Mouse (Mus musculus) stomach, adult 2 months (tissue): ENCODE measurements around the gene Tnk1. TPM values are rescaled to one million over a fixed set of nuclear protein-coding genes. Genes with fewer than 3 reads are reported as not detected.

ENCODE experiments used
- polyA plus RNA-seq: library from polyadenylated mRNA; depleted of rRNA; stranded (reverse); fragments of >200 nt; gene quantifications from 2 replicates; pipeline ENCODE4 v1.2.3, GENCODE M21; 2012; rRNA removed

Gene Tnk1
- 18.6 and 19.9 TPM in 2 replicates for polyA plus RNA-seq

GRCm38 (mm10) chr11:69858113-69858998, at the start of gene Tnk1:
Gene Tnk1 (minus strand): TSS chr11:69858730.

GRCm38 (mm10) chr11:69900471-69901405, 42.2 kb upstream of the Tnk1 start, which contains the start of the genes 2810408A11Rik and Neurl4:
Gene 2810408A11Rik (minus strand): TSS chr11:69900987.
Gene Neurl4 (plus strand): TSS chr11:69901072.

GRCm38 (mm10) chr11:69895291-69895690, 36.8 kb upstream of the Tnk1 start, which contains the start of gene Acap1:
Gene Acap1 (minus strand): TSS chr11:69895539.

GRCm38 (mm10) chr11:69880853-69881603, 22.5 kb upstream of the Tnk1 start, which contains the start of gene Kctd11:
Gene Kctd11 (minus strand): TSS chr11:69881406.

GRCm38 (mm10) chr11:69877878-69878277, 19.3 kb upstream of the Tnk1 start, which contains the start of gene Tmem95:
Gene Tmem95 (minus strand): TSS chr11:69878018.

GRCm38 (mm10) chr11:69846198-69846680, 12.3 kb downstream of the Tnk1 start, which contains the start of gene Plscr3:
Gene Plscr3 (plus strand): TSS chr11:69846376.

GRCm38 (mm10) chr11:69837952-69838713, 20.4 kb downstream of the Tnk1 start, which contains the start of gene Tmem256:
Gene Tmem256 (plus strand): TSS chr11:69838514.

GRCm38 (mm10) chr11:69837604-69837951, 21.0 kb downstream of the Tnk1 start, which contains the start of gene Nlgn2:
Gene Nlgn2 (minus strand): TSS chr11:69837784.

GRCm38 (mm10) chr11:69822080-69822479, 36.5 kb downstream of the Tnk1 start, which contains the start of gene Spem1:
Gene Spem1 (minus strand): TSS chr11:69822180.

GRCm38 (mm10) chr11:69818365-69818764, 40.2 kb downstream of the Tnk1 start, which contains the start of gene Spem2:
Gene Spem2 (minus strand): TSS chr11:69818465.

GRCm38 (mm10) chr11:69815155-69815554, 43.4 kb downstream of the Tnk1 start, which contains the start of gene Gm39566:
Gene Gm39566 (minus strand): TSS chr11:69815298.

GRCm38 (mm10) chr11:69804972-69805909, 53.3 kb downstream of the Tnk1 start, which contains the start of gene Tmem102:
Gene Tmem102 (minus strand): TSS chr11:69805624.

GRCm38 (mm10) chr11:69801379-69801977, 57.1 kb downstream of the Tnk1 start, which contains the start of gene Fgf11:
Gene Fgf11 (minus strand): TSS chr11:69801857.

Other genes starting within 250 kb of the Tnk1 start
- gene Shbg, start 240.8 kb downstream of the Tnk1 start, polyA plus RNA-seq = not detected in 2 replicates
- 0.60 and 0.94 TPM in 2 replicates for gene Sat2, start 236.7 kb downstream of the Tnk1 start, polyA plus RNA-seq
- 26.3 and 30.1 TPM in 2 replicates for gene Fxr2, start 225.7 kb downstream of the Tnk1 start, polyA plus RNA-seq
- 5.0 and 6.1 TPM in 2 replicates for gene Sox15, start 203.4 kb downstream of the Tnk1 start, polyA plus RNA-seq
- gene Mpdu1, start 196.1 kb downstream of the Tnk1 start, polyA plus RNA-seq = 79.1 and 96.6 TPM in 2 replicates
- gene Cd68, start 192.6 kb downstream of the Tnk1 start, polyA plus RNA-seq = 19.8 and 26.7 TPM in 2 replicates
- gene Eif4a1, start 186.3 kb downstream of the Tnk1 start, polyA plus RNA-seq = 47.2 and 66.8 TPM in 2 replicates
- 10.6 and 12.6 TPM in 2 replicates for gene Senp3, start 176.6 kb downstream of the Tnk1 start, polyA plus RNA-seq
- 1.0 and 1.7 TPM in 2 replicates for gene Tnfsf13, start 172.9 kb downstream of the Tnk1 start, polyA plus RNA-seq
- gene Tnfsf12, start 162.9 kb downstream of the Tnk1 start, polyA plus RNA-seq = 15.9 and 22.7 TPM in 2 replicates
- gene Tnfsfm13, start 162.6 kb downstream of the Tnk1 start, polyA plus RNA-seq = 4.2 and 5.1 TPM in 2 replicates
- 7.3 and 12.3 TPM in 2 replicates for gene Polr2a, start 100.1 kb downstream of the Tnk1 start, polyA plus RNA-seq
- 0.12 and 0.19 TPM in 2 replicates for gene Slc35g3, start 96.8 kb downstream of the Tnk1 start, polyA plus RNA-seq
- 10.3 and 17.5 TPM in 2 replicates for gene Zbtb4, start 92.8 kb downstream of the Tnk1 start, polyA plus RNA-seq
- gene Chrnb1, start 62.8 kb downstream of the Tnk1 start, polyA plus RNA-seq = 3.2 and 5.8 TPM in 2 replicates
- 2.3 and 2.6 TPM in 2 replicates for gene Fgf11, start 56.9 kb downstream of the Tnk1 start, polyA plus RNA-seq
- gene Tmem102, start 53.1 kb downstream of the Tnk1 start, polyA plus RNA-seq = 23.4 and 35.3 TPM in 2 replicates
- gene Gm39566, start 43.4 kb downstream of the Tnk1 start, polyA plus RNA-seq = not detected in 2 replicates
- gene Spem2, start 40.3 kb downstream of the Tnk1 start, polyA plus RNA-seq = not detected in 2 replicates
- gene Spem1, start 36.5 kb downstream of the Tnk1 start, polyA plus RNA-seq = 0.05 TPM in 1 of 2 replicates, not detected in the other
- 10.0 and 11.0 TPM in 2 replicates for gene Nlgn2, start 20.9 kb downstream of the Tnk1 start, polyA plus RNA-seq
- 105 and 145 TPM in 2 replicates for gene Tmem256, start 20.2 kb downstream of the Tnk1 start, polyA plus RNA-seq
- gene Plscr3, start 12.4 kb downstream of the Tnk1 start, polyA plus RNA-seq = 51.9 and 53.6 TPM in 2 replicates
- gene Tmem95, start 19.3 kb upstream of the Tnk1 start, polyA plus RNA-seq = not detected in 2 replicates
- 7.2 and 8.2 TPM in 2 replicates for gene Kctd11, start 22.7 kb upstream of the Tnk1 start, polyA plus RNA-seq
- 0.81 and 1.9 TPM in 2 replicates for gene Acap1, start 36.8 kb upstream of the Tnk1 start, polyA plus RNA-seq
- gene 2810408A11Rik, start 42.3 kb upstream of the Tnk1 start, polyA plus RNA-seq = 0.77 and 1.0 TPM in 2 replicates
- gene Neurl4, start 42.3 kb upstream of the Tnk1 start, polyA plus RNA-seq = 11.5 and 14.7 TPM in 2 replicates
- 71.1 and 72.4 TPM in 2 replicates for gene Gps2, start 55.2 kb upstream of the Tnk1 start, polyA plus RNA-seq
- 152 and 162 TPM in 2 replicates for gene Eif5a, start 63.2 kb upstream of the Tnk1 start, polyA plus RNA-seq
- 26.1 and 33.8 TPM in 2 replicates for gene Ybx2, start 77.1 kb upstream of the Tnk1 start, polyA plus RNA-seq
- gene Slc2a4, start 89.5 kb upstream of the Tnk1 start, polyA plus RNA-seq = 51.9 and 55.0 TPM in 2 replicates
- 3.6 and 4.8 TPM in 2 replicates for gene Cldn7, start 106.0 kb upstream of the Tnk1 start, polyA plus RNA-seq
- 39.4 and 42.7 TPM in 2 replicates for gene Ctdnep1, start 122.4 kb upstream of the Tnk1 start, polyA plus RNA-seq
- 27.8 and 29.8 TPM in 2 replicates for gene Elp5, start 123.8 kb upstream of the Tnk1 start, polyA plus RNA-seq
- 180 and 211 TPM in 2 replicates for gene Gabarap, start 132.4 kb upstream of the Tnk1 start, polyA plus RNA-seq
- 2.7 and 4.8 TPM in 2 replicates for gene Phf23, start 137.0 kb upstream of the Tnk1 start, polyA plus RNA-seq
- gene Dvl2, start 141.9 kb upstream of the Tnk1 start, polyA plus RNA-seq = 5.2 and 6.7 TPM in 2 replicates
- gene Acadvl, start 156.7 kb upstream of the Tnk1 start, polyA plus RNA-seq = 53.2 and 55.7 TPM in 2 replicates
- 5.7 and 6.6 TPM in 2 replicates for gene Dlg4, start 158.2 kb upstream of the Tnk1 start, polyA plus RNA-seq
- gene Asgr1, start 195.4 kb upstream of the Tnk1 start, polyA plus RNA-seq = 0.32 TPM in 1 of 2 replicates, not detected in the other
- gene Asgr2, start 233.9 kb upstream of the Tnk1 start, polyA plus RNA-seq = 0.20 and 0.28 TPM in 2 replicates